Mouse (Mus musculus): ENCODE data around the gene Sept9. TPM values are rescaled to one million over a fixed set of nuclear protein-coding genes. Genes with fewer than 3 reads are reported as not detected.
A peak's percentile ranks its signal among the peaks of the same experiment; 100 is the strongest.

Gene Sept9
- polyA plus RNA-seq, 2 experiments, result 78.7 to 125 TPM

DNA sequence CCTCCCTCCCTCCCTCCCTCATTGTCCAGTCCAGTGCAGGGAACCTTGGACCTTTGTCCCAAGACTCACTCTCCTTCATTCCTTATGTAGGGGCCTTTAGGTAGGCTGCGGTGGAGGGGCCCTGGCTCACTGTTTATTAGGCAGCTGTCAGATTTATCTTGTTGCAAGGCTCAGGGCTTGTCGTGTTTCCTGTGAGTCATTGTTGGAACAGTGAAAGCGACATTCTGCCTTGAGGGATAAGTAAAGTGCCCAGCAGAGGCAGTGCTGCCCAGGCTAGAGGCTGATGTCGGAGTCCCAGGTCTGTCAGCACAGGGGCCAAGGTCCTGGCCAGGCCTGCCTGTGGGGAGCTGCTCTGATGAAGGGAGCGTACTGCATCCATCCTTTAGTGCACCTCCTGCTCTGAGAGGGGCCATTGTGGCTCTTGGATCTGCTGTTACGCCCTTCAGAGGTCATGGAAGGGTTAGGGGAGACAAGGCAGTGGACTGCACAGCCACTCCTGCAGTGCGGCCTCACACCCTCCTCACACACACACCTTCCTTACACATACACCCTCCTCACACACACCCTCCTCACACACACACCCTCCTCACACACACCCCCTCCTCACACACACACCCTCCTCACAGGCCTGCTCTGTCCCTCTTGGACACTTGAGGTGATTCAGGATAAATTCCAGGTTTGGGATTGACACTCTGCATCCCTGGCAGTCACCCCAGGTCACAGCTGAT lies 45.2 kb upstream of the Sept9 start:
- ATAC-seq (ENCODE audit: low FRiP score, low read depth) (no peak; the same call in 1 of the 2 replicates), DNase-seq (ENCODE audit: low spot score) (no peak)
- H3K36me3 ChIP-seq (ENCODE audit: control insufficient read depth, insufficient read depth, low read length), result peaks cover 87% of the 10 kb centered on the region
- TF ChIP-seq POLR2A (IDR thresholded peaks at IDR 0.05; ENCODE audit: borderline replicate concordance, extremely low read depth, insufficient read depth, insufficient read length), result no peak
- no peak overlapping the region for H3K27ac ChIP-seq (replicated peaks; ENCODE audit: low read depth, low read length)
- H3K9me3 ChIP-seq (ENCODE audit: control insufficient read depth, low read length), result no peaks in the 10 kb centered on the region
- H3K4me3 ChIP-seq (replicated peaks; ENCODE audit: low read length), result no peak overlapping the region
- no peak overlapping the region for H3K9ac ChIP-seq (ENCODE audit: low read depth, low read length, severe bottlenecking)
- H3K27me3 ChIP-seq (ENCODE audit: control insufficient read depth, insufficient read depth, low read length), result no peaks in the 10 kb centered on the region
- 51% methylated on average over 6 of the region's 7 CpGs for WGBS
- no peak overlapping the region for H3K4me2 ChIP-seq (replicated peaks; ENCODE audit: low read depth, low read length, severe bottlenecking)
- 0 out of 2 replicates have a peak, but pooled peaks cover 3% of the 10 kb centered on the region for H3K4me1 ChIP-seq (ENCODE audit: control insufficient read depth, insufficient read depth, low read length)

- no peaks in the 10 kb centered on the region for H3K27me3 ChIP-seq (ENCODE audit: control insufficient read depth, insufficient read depth, low read length)
- H3K9ac ChIP-seq (ENCODE audit: low read depth, low read length, severe bottlenecking), result no peak overlapping the region
- H3K36me3 ChIP-seq (ENCODE audit: control insufficient read depth, insufficient read depth, low read length), result peaks cover 71% of the 10 kb centered on the region
- H3K4me1 ChIP-seq (ENCODE audit: control insufficient read depth, insufficient read depth, low read length), result 0 out of 2 replicates have a peak, but pooled peaks cover 3% of the 10 kb centered on the region
- no peak overlapping the region for H3K27ac ChIP-seq (replicated peaks; ENCODE audit: low read depth, low read length)
- DNase-seq (ENCODE audit: low spot score) (no peak), ATAC-seq (ENCODE audit: low FRiP score, low read depth) (peak; percentile 31; the same call in 1 of the 2 replicates)
- no peak overlapping the region for H3K4me2 ChIP-seq (replicated peaks; ENCODE audit: low read depth, low read length, severe bottlenecking)
- H3K4me3 ChIP-seq (replicated peaks; ENCODE audit: low read length), result no peak overlapping the region
- TF ChIP-seq POLR2A (IDR thresholded peaks at IDR 0.05; ENCODE audit: borderline replicate concordance, extremely low read depth, insufficient read depth, insufficient read length), result no peak
- H3K9me3 ChIP-seq (ENCODE audit: control insufficient read depth, low read length), result no peaks in the 10 kb centered on the region
- 11% methylated on average over 14 of the region's 15 CpGs for WGBS
Observed at GRCm38 (mm10) chr11:117156725-117157124, 42.7 kb upstream of the Sept9 start.

GRCm38 (mm10) chr11:117158343-117158742 lies 41.1 kb upstream of the Sept9 start:
- 65% methylated on average over 10 of the region's 11 CpGs for whole genome bisulfite sequencing
- H3K4me2 ChIP-seq (replicated peaks; ENCODE audit: low read depth, low read length, severe bottlenecking), result no peak overlapping the region
- H3K9me3 ChIP-seq (ENCODE audit: control insufficient read depth, low read length), result no peaks in the 10 kb centered on the region
- H3K36me3 ChIP-seq (ENCODE audit: control insufficient read depth, insufficient read depth, low read length), result peaks cover 63% of the 10 kb centered on the region
- peak overlapping the region; percentile 14; the same call in 1 of the 2 replicates for H3K27ac ChIP-seq (replicated peaks; ENCODE audit: low read depth, low read length)
- H3K4me3 ChIP-seq (replicated peaks; ENCODE audit: low read length), result no peak overlapping the region
- no peaks in the 10 kb centered on the region for H3K27me3 ChIP-seq (ENCODE audit: control insufficient read depth, insufficient read depth, low read length)
- H3K9ac ChIP-seq (ENCODE audit: low read depth, low read length, severe bottlenecking), result no peak overlapping the region
- DNase-seq (ENCODE audit: low spot score) (no peak), ATAC-seq (ENCODE audit: low FRiP score, low read depth) (no peak)
- no peak for TF ChIP-seq POLR2A (IDR thresholded peaks at IDR 0.05; ENCODE audit: borderline replicate concordance, extremely low read depth, insufficient read depth, insufficient read length)
- H3K4me1 ChIP-seq (ENCODE audit: control insufficient read depth, insufficient read depth, low read length), result 0 out of 2 replicates have a peak, but pooled peaks cover 3% of the 10 kb centered on the region

DNA sequence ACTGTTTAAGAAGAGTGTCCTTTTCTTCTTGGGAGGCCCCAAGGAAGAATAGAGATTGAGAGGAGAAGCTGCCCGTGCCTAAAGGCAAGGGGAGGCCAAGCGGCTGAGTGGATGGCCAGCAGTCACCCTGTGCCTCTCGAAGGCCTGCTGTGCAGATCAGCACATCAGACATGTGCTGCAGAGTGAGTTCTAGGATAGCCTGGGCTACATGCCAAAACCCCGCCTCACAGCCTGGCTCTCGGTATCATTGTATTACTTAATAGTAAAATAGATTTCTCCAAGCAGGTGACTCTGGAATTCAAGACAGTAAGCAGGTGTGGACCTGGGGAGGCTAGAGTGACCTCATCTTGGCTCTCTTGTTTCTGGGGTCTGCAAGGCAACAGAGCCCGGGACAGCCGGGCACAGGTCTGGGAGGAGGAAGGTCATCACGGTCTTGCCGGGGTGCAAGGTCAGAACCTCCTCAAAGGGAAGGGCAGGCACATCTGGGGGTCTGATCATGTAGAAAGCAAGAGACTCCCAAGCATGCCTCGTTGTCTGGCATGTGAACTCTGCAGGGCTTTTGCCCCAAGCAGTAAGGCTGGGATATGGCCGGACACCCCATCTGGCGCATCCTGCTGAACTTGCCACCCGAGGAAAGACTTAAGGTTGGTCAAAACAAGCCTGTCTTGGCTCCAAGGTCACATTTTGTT lies 40.1 kb upstream of the Sept9 start:
- H3K4me1 ChIP-seq (ENCODE audit: control insufficient read depth, insufficient read depth, low read length), result 0 out of 2 replicates have a peak, but pooled peaks cover 3% of the 10 kb centered on the region
- no peak overlapping the region for H3K4me3 ChIP-seq (replicated peaks; ENCODE audit: low read length)
- TF ChIP-seq POLR2A (IDR thresholded peaks at IDR 0.05; ENCODE audit: borderline replicate concordance, extremely low read depth, insufficient read depth, insufficient read length), result no peak
- H3K9ac ChIP-seq (ENCODE audit: low read depth, low read length, severe bottlenecking), result no peak overlapping the region
- no peak overlapping the region for H3K27ac ChIP-seq (replicated peaks; ENCODE audit: low read depth, low read length)
- no peak for DNase-seq (ENCODE audit: low spot score)
- H3K4me2 ChIP-seq (replicated peaks; ENCODE audit: low read depth, low read length, severe bottlenecking), result no peak overlapping the region
- H3K9me3 ChIP-seq (ENCODE audit: control insufficient read depth, low read length), result no peaks in the 10 kb centered on the region
- H3K27me3 ChIP-seq (ENCODE audit: control insufficient read depth, insufficient read depth, low read length), result no peaks in the 10 kb centered on the region
- H3K36me3 ChIP-seq (ENCODE audit: control insufficient read depth, insufficient read depth, low read length), result peaks cover 55% of the 10 kb centered on the region
- no peak for ATAC-seq (ENCODE audit: low FRiP score, low read depth)
- 85% methylated on average over 13 of the region's 13 CpGs for WGBS

GRCm38 (mm10) chr11:117159946-117160307 lies 39.5 kb upstream of the Sept9 start:
- no peaks in the 10 kb centered on the region for H3K27me3 ChIP-seq (ENCODE audit: control insufficient read depth, insufficient read depth, low read length)
- peak; percentile 32 for DNase-seq (ENCODE audit: low spot score)
- no peak overlapping the region for H3K9ac ChIP-seq (ENCODE audit: low read depth, low read length, severe bottlenecking)
- no peak for ATAC-seq (ENCODE audit: low FRiP score, low read depth)
- TF ChIP-seq POLR2A (IDR thresholded peaks at IDR 0.05; ENCODE audit: borderline replicate concordance, extremely low read depth, insufficient read depth, insufficient read length), result no peak
- peaks cover 50% of the 10 kb centered on the region for H3K36me3 ChIP-seq (ENCODE audit: control insufficient read depth, insufficient read depth, low read length)
- H3K4me1 ChIP-seq (ENCODE audit: control insufficient read depth, insufficient read depth, low read length), result 0 out of 2 replicates have a peak, but pooled peaks cover 3% of the 10 kb centered on the region
- H3K9me3 ChIP-seq (ENCODE audit: control insufficient read depth, low read length), result no peaks in the 10 kb centered on the region
- H3K4me3 ChIP-seq (replicated peaks; ENCODE audit: low read length), result no peak overlapping the region
- no peak overlapping the region for H3K4me2 ChIP-seq (replicated peaks; ENCODE audit: low read depth, low read length, severe bottlenecking)
- no peak overlapping the region for H3K27ac ChIP-seq (replicated peaks; ENCODE audit: low read depth, low read length)
- WGBS, result 75% methylated on average over 5 of the region's 5 CpGs
